Mouse (Mus musculus): ENCODE measurements at regions not wholly inside any gene's neighbourhood (a gene's known extent, or its start where the extent isn't known, plus 50 kb on each side); places are given as distances from the start of the nearest gene placed in this dataset.

DNA sequence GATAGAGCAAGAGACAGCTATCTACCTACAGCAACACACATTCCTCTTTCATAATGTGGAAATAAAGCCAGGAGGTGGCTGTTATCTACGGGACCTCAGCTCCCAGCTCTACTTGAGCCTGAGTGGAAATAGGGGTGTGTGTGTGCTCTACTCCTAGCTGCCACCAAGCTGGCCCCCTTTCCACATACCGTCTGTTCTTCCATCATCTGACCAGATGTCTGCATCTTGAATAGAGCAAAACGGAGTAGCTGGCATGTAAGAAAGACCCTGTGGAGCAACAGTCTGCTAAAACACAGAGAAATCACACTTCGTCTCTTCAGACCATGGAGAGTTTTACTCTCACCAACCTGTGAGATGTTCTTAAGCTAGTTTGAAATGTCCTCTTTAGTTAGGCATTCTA is 454.9 kb downstream of the 1700129C05Rik start:
- ATAC-seq (ENCODE audit: low FRiP score) (no peak), DNase-seq (ENCODE audit: low spot score) (no peak)
- Histone ChIP-seq H3K4me1 (replicated peaks; ENCODE audit: control insufficient read depth, insufficient read depth, low read length) (no peaks in the 10 kb centered on the region), H3K27me3 (ENCODE audit: control insufficient read depth, insufficient read depth, low read length) (no peaks in the 10 kb centered on the region), H3K27ac (no peak overlapping the region), H3K36me3 (replicated peaks; ENCODE audit: control insufficient read depth, insufficient read depth) (no peaks in the 10 kb centered on the region), H3K9me3 (ENCODE audit: control insufficient read depth, low read length) (no peaks in the 10 kb centered on the region), H3K4me3 (replicated peaks; ENCODE audit: low read length) (no peak overlapping the region), H3K4me2 (replicated peaks) (no peak overlapping the region), H3K9ac (no peak overlapping the region)
- 79% methylated on average over 4 of the region's 4 CpGs for WGBS

DNA sequence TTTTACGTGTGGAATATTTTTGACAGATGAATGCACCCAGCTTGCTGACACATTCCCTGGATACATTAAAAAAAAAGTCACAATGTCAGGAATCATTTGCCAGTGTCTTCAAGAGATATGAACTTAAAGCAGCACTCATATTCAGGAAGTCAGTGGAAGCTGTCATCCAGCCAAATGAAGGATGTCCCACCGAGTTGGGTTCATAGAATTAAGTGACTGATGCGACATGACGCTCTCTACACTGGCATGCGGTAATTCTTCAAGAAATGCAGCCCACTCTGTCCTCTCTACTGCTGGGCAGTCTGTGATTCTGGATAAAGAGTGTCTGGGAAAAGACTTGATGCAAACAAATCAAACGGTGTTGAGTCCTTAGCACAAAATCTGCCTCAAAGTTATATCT is 463.9 kb downstream of the 1700129C05Rik start:
- H3K9ac ChIP-seq, result no peak overlapping the region
- H3K36me3 ChIP-seq (replicated peaks; ENCODE audit: control insufficient read depth, insufficient read depth), result no peaks in the 10 kb centered on the region
- H3K4me1 ChIP-seq (replicated peaks; ENCODE audit: control insufficient read depth, insufficient read depth, low read length), result no peaks in the 10 kb centered on the region
- 71% methylated on average over 6 of the region's 6 CpGs for WGBS
- no peaks in the 10 kb centered on the region for H3K9me3 ChIP-seq (ENCODE audit: control insufficient read depth, low read length)
- DNase-seq (ENCODE audit: low spot score) (no peak), ATAC-seq (ENCODE audit: low FRiP score) (no peak)
- no peaks in the 10 kb centered on the region for H3K27me3 ChIP-seq (ENCODE audit: control insufficient read depth, insufficient read depth, low read length)
- no peak overlapping the region for H3K27ac ChIP-seq
- no peak overlapping the region for H3K4me3 ChIP-seq (replicated peaks; ENCODE audit: low read length)
- H3K4me2 ChIP-seq (replicated peaks), result no peak overlapping the region

DNA sequence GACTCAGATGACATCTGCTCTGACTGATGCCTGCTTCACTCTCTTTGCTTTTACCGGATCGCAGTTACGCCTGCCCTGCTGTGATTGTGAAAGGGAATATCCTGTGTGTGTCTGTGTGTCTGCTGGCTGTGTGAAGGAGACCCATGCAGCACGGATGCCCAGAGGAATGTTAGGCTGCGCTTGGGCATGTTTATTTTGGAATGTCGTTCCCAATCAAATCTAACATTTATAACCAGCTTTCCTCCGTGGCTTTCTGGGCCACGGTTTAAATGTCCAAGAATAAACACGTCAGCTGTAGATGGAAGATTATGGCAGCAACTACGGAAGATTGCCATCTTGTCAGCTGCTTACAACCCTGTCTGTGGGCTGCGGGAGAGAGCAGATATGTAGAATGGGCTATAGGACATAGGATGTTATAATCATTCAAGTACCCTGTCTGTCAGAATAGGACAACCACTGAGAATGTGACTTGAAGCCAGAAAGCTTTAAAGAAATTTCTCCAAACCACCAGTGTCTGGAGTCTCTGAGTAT is 464.5 kb downstream of the 1700129C05Rik start:
- H3K27ac ChIP-seq, result no peak overlapping the region
- H3K9ac ChIP-seq, result no peak overlapping the region
- H3K27me3 ChIP-seq (ENCODE audit: control insufficient read depth, insufficient read depth, low read length), result no peaks in the 10 kb centered on the region
- no peaks in the 10 kb centered on the region for H3K4me1 ChIP-seq (replicated peaks; ENCODE audit: control insufficient read depth, insufficient read depth, low read length)
- no peaks in the 10 kb centered on the region for H3K9me3 ChIP-seq (ENCODE audit: control insufficient read depth, low read length)
- DNase-seq (ENCODE audit: low spot score) (no peak), ATAC-seq (ENCODE audit: low FRiP score) (no peak)
- 56% methylated on average over 11 of the region's 11 CpGs for WGBS
- no peak overlapping the region for H3K4me3 ChIP-seq (replicated peaks; ENCODE audit: low read length)
- no peak overlapping the region for H3K4me2 ChIP-seq (replicated peaks)
- no peaks in the 10 kb centered on the region for H3K36me3 ChIP-seq (replicated peaks; ENCODE audit: control insufficient read depth, insufficient read depth)

DNA sequence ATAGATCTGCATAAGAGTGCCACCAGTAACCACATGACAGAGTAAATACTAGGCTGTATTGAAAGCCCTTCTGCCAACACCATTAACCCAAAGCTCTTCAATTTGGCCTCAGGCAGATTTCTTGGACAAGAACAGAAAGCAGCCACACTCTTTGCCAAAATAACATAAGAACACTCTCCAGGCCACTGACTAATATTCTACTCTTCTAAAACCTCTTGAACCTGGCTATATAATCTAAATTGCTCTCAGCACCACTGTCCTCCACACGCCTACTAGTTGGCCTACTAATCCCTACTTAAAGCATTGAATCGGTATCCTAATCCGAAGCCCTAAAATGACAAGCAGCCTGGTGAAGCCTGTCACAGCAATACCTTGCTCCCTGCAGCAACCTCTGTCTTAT is 467.5 kb downstream of the 1700129C05Rik start:
- H3K9ac ChIP-seq, result no peak overlapping the region
- no peak for ATAC-seq (ENCODE audit: low FRiP score)

DNA sequence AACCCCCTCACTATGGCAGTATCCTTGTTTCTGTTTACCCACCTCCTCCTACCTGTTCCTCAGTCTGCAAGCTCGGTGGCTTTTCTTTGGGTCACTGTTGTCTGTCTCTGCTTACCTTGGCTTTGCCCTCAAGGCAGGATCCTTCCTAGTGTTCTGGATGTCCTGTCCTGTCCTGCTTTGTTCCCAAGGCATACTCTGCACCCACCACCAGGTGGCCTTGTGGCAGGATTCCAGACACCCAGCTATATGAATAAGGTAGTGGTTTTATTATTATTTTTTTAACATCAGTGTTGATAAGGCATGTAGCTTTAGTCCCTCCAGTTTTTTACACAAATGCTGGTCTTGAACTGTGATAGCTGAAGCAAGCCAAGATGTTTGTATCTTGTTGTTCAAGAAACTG is 478.7 kb downstream of the 1700129C05Rik start:
- WGBS, result 72% methylated on average over 1 of the region's 1 CpGs
- H3K4me3 ChIP-seq (replicated peaks; ENCODE audit: low read length), result no peak overlapping the region

More for the DNA sequence above, 467.5 kb downstream of the 1700129C05Rik start:
- Histone ChIP-seq H3K4me3 (replicated peaks; ENCODE audit: low read length) (no peak overlapping the region), H3K27ac (no peak overlapping the region), H3K36me3 (replicated peaks; ENCODE audit: control insufficient read depth, insufficient read depth) (no peaks in the 10 kb centered on the region), H3K27me3 (ENCODE audit: control insufficient read depth, insufficient read depth, low read length) (no peaks in the 10 kb centered on the region), H3K4me2 (replicated peaks) (no peak overlapping the region), H3K9me3 (ENCODE audit: control insufficient read depth, low read length) (no peaks in the 10 kb centered on the region), H3K4me1 (replicated peaks; ENCODE audit: control insufficient read depth, insufficient read depth, low read length) (no peaks in the 10 kb centered on the region)
- no peak for DNase-seq (ENCODE audit: low spot score)
- WGBS, result 87% methylated on average over 3 of the region's 3 CpGs

DNA sequence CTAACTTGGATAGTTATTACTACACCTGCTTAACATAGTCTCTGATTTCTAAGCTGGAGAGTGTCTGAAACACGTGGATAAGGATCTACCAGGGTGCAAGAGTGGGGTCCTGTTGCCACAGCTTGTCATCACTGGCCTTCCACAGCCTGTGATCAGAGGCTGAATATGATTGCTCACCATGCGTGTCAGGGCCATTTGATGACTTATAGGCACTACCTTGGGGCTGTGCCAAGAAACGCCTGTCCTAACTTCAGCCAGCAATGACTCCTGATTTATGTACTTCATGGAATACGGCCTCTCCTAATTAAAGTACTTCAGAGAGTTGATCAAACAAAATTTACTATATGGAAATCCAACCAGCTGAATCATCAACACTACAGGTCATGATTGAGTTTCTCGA is 480.1 kb downstream of the 1700129C05Rik start:
- 79% methylated on average over 5 of the region's 5 CpGs for WGBS
- Histone ChIP-seq H3K9me3 (ENCODE audit: control insufficient read depth, low read length) (no peaks in the 10 kb centered on the region), H3K9ac (no peak overlapping the region), H3K27ac (no peak overlapping the region), H3K4me1 (replicated peaks; ENCODE audit: control insufficient read depth, insufficient read depth, low read length) (no peaks in the 10 kb centered on the region), H3K27me3 (ENCODE audit: control insufficient read depth, insufficient read depth, low read length) (no peaks in the 10 kb centered on the region), H3K4me2 (replicated peaks) (no peak overlapping the region), H3K36me3 (replicated peaks; ENCODE audit: control insufficient read depth, insufficient read depth) (no peaks in the 10 kb centered on the region), H3K4me3 (replicated peaks; ENCODE audit: low read length) (no peak overlapping the region)
- ATAC-seq (ENCODE audit: low FRiP score) (no peak), DNase-seq (ENCODE audit: low spot score) (no peak)

More for the DNA sequence above, 478.7 kb downstream of the 1700129C05Rik start:
- DNase-seq (ENCODE audit: low spot score) (no peak), ATAC-seq (ENCODE audit: low FRiP score) (no peak)
- H3K36me3 ChIP-seq (replicated peaks; ENCODE audit: control insufficient read depth, insufficient read depth), result no peaks in the 10 kb centered on the region
- no peaks in the 10 kb centered on the region for H3K27me3 ChIP-seq (ENCODE audit: control insufficient read depth, insufficient read depth, low read length)
- no peaks in the 10 kb centered on the region for H3K4me1 ChIP-seq (replicated peaks; ENCODE audit: control insufficient read depth, insufficient read depth, low read length)
- no peaks in the 10 kb centered on the region for H3K9me3 ChIP-seq (ENCODE audit: control insufficient read depth, low read length)
- H3K4me2 ChIP-seq (replicated peaks), result no peak overlapping the region
- H3K9ac ChIP-seq, result no peak overlapping the region
- H3K27ac ChIP-seq, result no peak overlapping the region

DNA sequence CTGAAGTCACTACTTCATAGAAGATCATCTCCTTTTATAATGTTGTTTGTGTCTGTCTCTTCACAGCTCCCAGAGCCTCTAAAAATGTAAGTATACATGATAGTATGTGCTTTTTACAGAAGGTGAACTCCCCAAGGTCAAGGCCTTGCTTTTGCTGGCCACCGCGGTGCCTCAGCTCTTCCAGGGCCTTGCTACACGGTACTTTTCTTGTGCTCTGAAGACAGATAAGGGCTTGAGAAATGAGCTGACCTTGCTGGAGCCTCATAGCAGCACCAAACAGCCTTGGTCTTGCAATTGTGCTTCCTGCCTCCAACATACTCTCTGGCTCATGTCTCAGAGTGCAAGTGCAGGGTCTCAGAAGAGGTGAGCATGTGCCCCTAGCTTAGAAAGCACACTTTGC is 481.3 kb downstream of the 1700129C05Rik start:
- H3K4me1 ChIP-seq (replicated peaks; ENCODE audit: control insufficient read depth, insufficient read depth, low read length), result no peaks in the 10 kb centered on the region
- no peak overlapping the region for H3K4me3 ChIP-seq (replicated peaks; ENCODE audit: low read length)
- WGBS, result 83% methylated on average over 3 of the region's 3 CpGs

DNA sequence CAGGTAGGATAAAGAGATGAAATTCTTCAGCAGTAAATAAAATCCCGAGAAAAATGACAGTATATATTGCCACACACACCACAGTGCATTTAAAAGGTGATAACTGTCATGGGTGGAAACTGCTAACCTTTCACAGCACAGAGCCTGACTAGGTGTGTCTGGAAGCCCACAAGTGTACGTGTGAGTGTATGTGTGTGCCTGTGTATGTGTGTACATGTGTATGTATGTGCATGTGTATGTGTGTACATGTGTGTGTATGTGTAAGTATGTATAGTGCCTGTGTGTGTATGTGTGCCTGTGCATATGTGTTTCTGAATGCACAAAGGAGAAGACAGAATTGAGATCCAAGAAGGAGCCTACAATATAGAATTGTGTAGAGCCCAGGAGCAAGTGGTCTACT is 485.4 kb downstream of the 1700129C05Rik start:
- H3K4me1 ChIP-seq (replicated peaks; ENCODE audit: control insufficient read depth, insufficient read depth, low read length), result no peaks in the 10 kb centered on the region
- H3K27ac ChIP-seq, result no peak overlapping the region
- no peak overlapping the region for H3K4me2 ChIP-seq (replicated peaks)
- H3K9me3 ChIP-seq (ENCODE audit: control insufficient read depth, low read length), result no peaks in the 10 kb centered on the region
- DNase-seq (ENCODE audit: low spot score), result no peak
- H3K36me3 ChIP-seq (replicated peaks; ENCODE audit: control insufficient read depth, insufficient read depth), result no peaks in the 10 kb centered on the region
- no peaks in the 10 kb centered on the region for H3K27me3 ChIP-seq (ENCODE audit: control insufficient read depth, insufficient read depth, low read length)
- no peak for ATAC-seq (ENCODE audit: low FRiP score)
- no peak overlapping the region for H3K4me3 ChIP-seq (replicated peaks; ENCODE audit: low read length)
- no peak overlapping the region for H3K9ac ChIP-seq
- WGBS, result 64% methylated on average over 2 of the region's 2 CpGs

More for the DNA sequence above, 481.3 kb downstream of the 1700129C05Rik start:
- Histone ChIP-seq H3K9me3 (ENCODE audit: control insufficient read depth, low read length) (no peaks in the 10 kb centered on the region), H3K27ac (no peak overlapping the region), H3K9ac (no peak overlapping the region), H3K27me3 (ENCODE audit: control insufficient read depth, insufficient read depth, low read length) (no peaks in the 10 kb centered on the region), H3K4me2 (replicated peaks) (no peak overlapping the region), H3K36me3 (replicated peaks; ENCODE audit: control insufficient read depth, insufficient read depth) (no peaks in the 10 kb centered on the region)
- DNase-seq (ENCODE audit: low spot score) (no peak), ATAC-seq (ENCODE audit: low FRiP score) (no peak)

DNA sequence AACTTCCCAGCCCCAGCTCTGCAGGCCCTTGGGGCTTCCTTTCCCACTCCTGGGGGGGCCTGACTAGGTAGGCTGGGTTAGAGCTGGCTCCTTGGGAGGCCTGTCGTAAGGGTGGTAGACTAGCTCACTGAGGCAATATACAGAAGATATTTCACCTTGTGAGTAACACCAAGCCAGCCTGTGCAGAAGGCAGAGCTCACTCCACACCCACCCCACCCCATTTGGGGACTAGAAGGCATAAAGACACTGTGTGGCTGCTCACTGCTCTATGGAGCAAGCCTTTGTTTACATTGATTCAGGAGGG is 485.8 kb downstream of the 1700129C05Rik start:
- WGBS, result 26% methylated on average over 1 of the region's 1 CpGs
- ATAC-seq (ENCODE audit: low FRiP score) (no peak), DNase-seq (ENCODE audit: low spot score) (no peak)
- no peaks in the 10 kb centered on the region for H3K27me3 ChIP-seq (ENCODE audit: control insufficient read depth, insufficient read depth, low read length)
- no peaks in the 10 kb centered on the region for H3K9me3 ChIP-seq (ENCODE audit: control insufficient read depth, low read length)
- H3K4me1 ChIP-seq (replicated peaks; ENCODE audit: control insufficient read depth, insufficient read depth, low read length), result no peaks in the 10 kb centered on the region
- H3K4me2 ChIP-seq (replicated peaks), result no peak overlapping the region
- no peak overlapping the region for H3K9ac ChIP-seq
- no peak overlapping the region for H3K27ac ChIP-seq
- H3K4me3 ChIP-seq (replicated peaks; ENCODE audit: low read length), result no peak overlapping the region
- no peaks in the 10 kb centered on the region for H3K36me3 ChIP-seq (replicated peaks; ENCODE audit: control insufficient read depth, insufficient read depth)

DNA sequence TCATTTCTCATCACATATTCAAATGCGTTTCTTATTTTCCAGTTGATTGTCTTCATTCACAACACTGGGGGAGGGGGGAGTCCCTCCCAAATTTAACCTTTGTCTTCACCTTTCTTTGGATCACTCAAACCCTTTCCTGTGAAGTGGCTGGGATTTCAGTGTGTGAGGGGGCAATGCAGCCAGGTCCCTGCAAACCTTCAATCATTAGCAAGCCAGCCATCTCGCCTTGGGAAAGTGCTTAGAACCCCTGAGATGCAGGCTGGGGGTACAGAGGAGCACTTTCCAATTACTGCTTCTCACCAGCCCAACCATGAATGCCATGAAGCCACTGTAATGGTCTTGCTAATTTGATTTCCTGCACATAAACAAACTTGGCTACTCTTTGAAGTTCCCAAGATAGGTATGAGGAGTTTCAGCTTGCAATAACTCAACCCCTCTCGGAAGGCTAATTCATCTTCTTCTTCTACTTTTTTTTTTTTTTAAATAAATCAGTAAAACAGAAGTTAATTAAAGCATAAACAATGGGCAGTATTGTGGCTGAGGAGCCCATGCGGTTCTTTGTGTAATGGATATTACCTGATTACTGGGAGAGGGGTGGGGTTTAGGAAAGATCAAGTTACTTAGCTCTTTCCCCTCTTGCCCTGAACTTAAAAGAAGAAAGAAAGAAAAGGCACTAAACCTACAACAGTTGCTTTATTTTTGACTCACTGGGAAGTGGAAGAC is 486.3 kb downstream of the 1700129C05Rik start:
- H3K36me3 ChIP-seq (replicated peaks; ENCODE audit: control insufficient read depth, insufficient read depth), result no peaks in the 10 kb centered on the region
- H3K27me3 ChIP-seq (ENCODE audit: control insufficient read depth, insufficient read depth, low read length), result no peaks in the 10 kb centered on the region
- H3K9me3 ChIP-seq (ENCODE audit: control insufficient read depth, low read length), result no peaks in the 10 kb centered on the region
- no peak overlapping the region for H3K27ac ChIP-seq
- H3K9ac ChIP-seq, result no peak overlapping the region
- no peak overlapping the region for H3K4me2 ChIP-seq (replicated peaks)
- DNase-seq (ENCODE audit: low spot score) (no peak), ATAC-seq (ENCODE audit: low FRiP score) (no peak)
- no peaks in the 10 kb centered on the region for H3K4me1 ChIP-seq (replicated peaks; ENCODE audit: control insufficient read depth, insufficient read depth, low read length)
- H3K4me3 ChIP-seq (replicated peaks; ENCODE audit: low read length), result no peak overlapping the region
- WGBS, result 27% methylated on average over 4 of the region's 4 CpGs

Data from hindbrain, embryonic 14.5 days (tissue).